Mouse (Mus musculus): ENCODE results near the gene Aga. TPM values are rescaled to one million over a fixed set of nuclear protein-coding genes. Genes with fewer than 3 reads are reported as not detected.
"Not testable (repeated sequence)": the region's sequence is repeated elsewhere in the genome, so short reads cannot be mapped to it uniquely, and the experiment has no call there.

The Aga gene
- 11.7 and 15.3 TPM in 2 replicates for polyA plus RNA-seq (2014; fragmentation: Nextera tagmentation; extraction: Ambion mirVana)

DNA sequence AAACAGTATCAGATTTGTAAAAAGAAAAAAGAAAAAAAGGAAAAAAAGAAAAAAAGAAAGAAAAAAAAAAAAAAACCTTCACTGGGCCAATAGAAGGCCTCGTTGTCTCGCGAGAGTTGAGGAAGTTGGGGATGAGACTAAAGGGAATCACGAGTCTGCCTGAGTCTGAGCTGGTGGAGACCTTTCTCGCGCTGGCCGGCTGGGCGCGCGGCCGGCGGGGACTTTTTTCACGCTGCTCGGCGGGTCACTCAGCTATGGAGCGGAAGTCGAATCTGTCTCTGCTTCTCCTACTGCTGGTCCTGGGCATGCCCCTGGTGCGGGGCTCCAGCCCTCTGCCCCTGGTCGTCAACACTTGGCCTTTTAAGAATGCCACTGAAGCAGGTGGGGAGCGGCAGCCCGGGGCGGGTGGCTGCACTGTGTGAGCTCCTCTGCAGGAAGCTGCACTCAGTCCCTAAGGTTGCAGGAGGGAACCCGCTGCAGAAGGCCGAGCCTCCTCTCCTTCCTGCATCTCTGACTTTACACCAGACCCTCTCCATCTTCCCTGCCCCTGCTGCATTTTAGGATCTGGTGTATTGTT lies at the start of gene Aga:
TSS of gene Aga (plus strand) at position 177 of the 577 bp plus-strand sequence.
- H3K36me3 ChIP-seq (ENCODE audit: control insufficient read depth, insufficient read depth, low read length): no peaks in the 10 kb centered on the region

DNA sequence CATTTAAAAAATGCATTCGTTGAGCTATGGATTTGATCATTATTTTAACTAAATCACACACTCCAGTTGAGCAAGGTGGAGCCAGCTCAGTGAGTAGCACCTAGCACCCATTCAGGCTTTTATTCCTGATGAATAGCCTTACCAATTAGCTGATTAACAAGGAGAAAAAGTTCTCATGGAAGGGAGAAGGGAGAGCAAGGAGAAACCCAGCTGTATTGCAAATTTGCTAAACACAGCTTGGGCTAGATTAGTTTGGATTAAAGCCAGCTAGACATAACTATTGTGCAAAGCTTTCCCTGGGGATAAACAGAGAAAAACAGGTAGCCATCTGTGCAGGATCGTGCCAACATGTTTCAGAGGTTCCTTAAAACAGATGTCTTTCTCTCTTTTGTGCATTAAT lies 22.5 kb upstream of the Aga start:
- no peak overlapping the region for H3K27ac ChIP-seq (ENCODE audit: low read depth, low read length)
- no peak overlapping the region for H3K4me2 ChIP-seq (ENCODE audit: low read depth, low read length)
- whole genome bisulfite sequencing: 57% methylated on average over 2 of the region's 2 CpGs
- H3K9ac ChIP-seq (replicated peaks; ENCODE audit: low read depth, low read length): no peak overlapping the region
- H3K4me3 ChIP-seq (ENCODE audit: low read depth, low read length): no peak overlapping the region
- peak; percentile 44; the same call in 1 of the 2 replicates for ATAC-seq (ENCODE audit: low read depth)
- H3K27me3 ChIP-seq (ENCODE audit: control insufficient read depth, insufficient read depth, low read length): no peaks in the 10 kb centered on the region
- no peaks in the 10 kb centered on the region for H3K4me1 ChIP-seq (ENCODE audit: control insufficient read depth, insufficient read depth, low read length)
- no peaks in the 10 kb centered on the region for H3K36me3 ChIP-seq (ENCODE audit: control insufficient read depth, insufficient read depth, low read length)
- H3K9me3 ChIP-seq (ENCODE audit: control insufficient read depth, low read length): no peaks in the 10 kb centered on the region

More for the DNA sequence above, at the start of gene Aga:
- under 1% methylated on average over 24 of the region's 24 CpGs for WGBS
- H3K27ac ChIP-seq (ENCODE audit: low read depth, low read length): peak within 1 kb of the TSS; percentile 64
- H3K9ac ChIP-seq (replicated peaks; ENCODE audit: low read depth, low read length): peak within 1 kb of the TSS; percentile 82
- peak within 1 kb of the TSS; percentile 47 for H3K4me3 ChIP-seq (ENCODE audit: low read depth, low read length)
- H3K27me3 ChIP-seq (ENCODE audit: control insufficient read depth, insufficient read depth, low read length): no peaks in the 10 kb centered on the region
- ATAC-seq (ENCODE audit: low read depth): peak; percentile 99
- 0 out of 2 replicates have a peak, but pooled peaks cover 3% of the 10 kb centered on the region for H3K4me1 ChIP-seq (ENCODE audit: control insufficient read depth, insufficient read depth, low read length)
- peak within 1 kb of the TSS; percentile 59 for H3K4me2 ChIP-seq (ENCODE audit: low read depth, low read length)
- no peaks in the 10 kb centered on the region for H3K9me3 ChIP-seq (ENCODE audit: control insufficient read depth, low read length)

DNA sequence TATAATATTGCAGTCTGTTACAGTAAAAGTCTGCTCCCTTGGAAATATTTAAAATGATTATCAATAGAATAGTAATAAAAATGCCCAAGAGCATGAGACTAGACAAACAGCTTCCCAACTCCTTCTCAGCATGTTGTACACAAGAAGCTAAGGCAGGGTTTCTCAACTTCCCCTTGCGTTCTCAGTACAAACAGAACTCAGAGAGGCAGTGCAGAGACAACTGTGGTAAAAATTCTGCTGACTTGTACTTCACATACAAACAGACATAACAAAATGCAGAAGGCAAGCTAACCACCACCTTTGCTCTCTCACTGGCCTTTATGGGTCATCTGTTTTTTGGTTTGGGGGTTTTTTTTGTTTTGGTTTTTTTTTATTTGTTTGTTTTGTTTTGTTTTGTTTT lies 15.3 kb upstream of the Aga start:
- no peak overlapping the region for H3K4me3 ChIP-seq (ENCODE audit: low read depth, low read length)
- 86% methylated on average over 1 of the region's 1 CpGs for WGBS
- no peaks in the 10 kb centered on the region for H3K36me3 ChIP-seq (ENCODE audit: control insufficient read depth, insufficient read depth, low read length)
- no peak for ATAC-seq (ENCODE audit: low read depth)
- no peak overlapping the region for H3K27ac ChIP-seq (ENCODE audit: low read depth, low read length)
- H3K9ac ChIP-seq (replicated peaks; ENCODE audit: low read depth, low read length): no peak overlapping the region
- no peak overlapping the region for H3K4me2 ChIP-seq (ENCODE audit: low read depth, low read length)
- H3K27me3 ChIP-seq (ENCODE audit: control insufficient read depth, insufficient read depth, low read length): no peaks in the 10 kb centered on the region
- no peaks in the 10 kb centered on the region for H3K9me3 ChIP-seq (ENCODE audit: control insufficient read depth, low read length)
- no peaks in the 10 kb centered on the region for H3K4me1 ChIP-seq (ENCODE audit: control insufficient read depth, insufficient read depth, low read length)

DNA sequence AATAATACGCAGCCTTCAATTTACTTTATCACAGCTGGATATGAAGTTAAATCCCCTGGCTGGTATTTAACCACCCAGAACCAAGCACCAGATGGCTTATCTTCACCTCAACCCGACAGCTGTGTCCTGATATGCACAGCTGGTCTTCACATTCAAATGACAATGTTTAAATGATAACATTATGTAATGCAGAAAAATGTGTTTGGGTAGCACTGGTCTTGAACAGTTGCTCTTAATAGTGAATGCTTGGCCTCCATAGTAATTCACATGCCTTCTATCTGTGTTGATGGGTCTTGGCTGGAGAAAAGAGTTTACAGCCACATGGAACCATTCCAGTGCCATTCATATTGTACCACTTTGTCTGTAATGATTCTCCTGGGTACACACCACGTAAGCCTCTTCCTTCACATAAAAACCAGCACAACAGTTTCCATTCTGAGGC lies 14.6 kb upstream of the Aga start:
- Histone ChIP-seq H3K36me3 (ENCODE audit: control insufficient read depth, insufficient read depth, low read length) (no peaks in the 10 kb centered on the region), H3K27ac (ENCODE audit: low read depth, low read length) (no peak overlapping the region), H3K9ac (replicated peaks; ENCODE audit: low read depth, low read length) (no peak overlapping the region), H3K9me3 (ENCODE audit: control insufficient read depth, low read length) (no peaks in the 10 kb centered on the region), H3K27me3 (ENCODE audit: control insufficient read depth, insufficient read depth, low read length) (no peaks in the 10 kb centered on the region), H3K4me3 (ENCODE audit: low read depth, low read length) (no peak overlapping the region), H3K4me2 (ENCODE audit: low read depth, low read length) (no peak overlapping the region), H3K4me1 (ENCODE audit: control insufficient read depth, insufficient read depth, low read length) (no peaks in the 10 kb centered on the region)
- WGBS: 28% methylated on average over 3 of the region's 3 CpGs
- ATAC-seq (ENCODE audit: low read depth): peak; percentile 92

DNA sequence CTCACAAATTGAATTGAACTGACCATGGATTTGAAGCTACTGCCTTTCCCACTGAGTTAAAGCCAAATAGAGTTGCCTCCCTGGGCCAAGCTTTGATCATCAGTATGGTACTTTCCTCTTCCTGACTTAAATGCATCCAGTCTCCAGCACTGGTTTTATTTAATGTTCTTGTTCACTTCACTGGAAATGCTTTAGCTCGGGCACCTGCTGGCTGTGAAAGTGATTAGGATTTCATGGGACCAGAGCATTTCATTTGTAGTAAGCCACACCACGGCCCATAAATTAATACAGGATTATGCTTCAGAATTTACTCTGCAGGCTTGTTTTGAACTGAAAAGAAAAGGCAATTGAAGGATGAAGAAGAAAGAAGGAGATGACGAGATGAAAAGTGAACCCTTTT lies 26.5 kb downstream of the Aga start:
- H3K27me3 ChIP-seq (ENCODE audit: control insufficient read depth, insufficient read depth, low read length); ATAC-seq (ENCODE audit: low read depth); H3K4me3 ChIP-seq (ENCODE audit: low read depth, low read length); H3K9ac ChIP-seq (replicated peaks; ENCODE audit: low read depth, low read length); H3K4me1 ChIP-seq (ENCODE audit: control insufficient read depth, insufficient read depth, low read length); H3K9me3 ChIP-seq (ENCODE audit: control insufficient read depth, low read length); H3K27ac ChIP-seq (ENCODE audit: low read depth, low read length); H3K36me3 ChIP-seq (ENCODE audit: control insufficient read depth, insufficient read depth, low read length); H3K4me2 ChIP-seq (ENCODE audit: low read depth, low read length): not testable (repeated sequence)
- 65% methylated on average over 3 of the region's 3 CpGs for WGBS

DNA sequence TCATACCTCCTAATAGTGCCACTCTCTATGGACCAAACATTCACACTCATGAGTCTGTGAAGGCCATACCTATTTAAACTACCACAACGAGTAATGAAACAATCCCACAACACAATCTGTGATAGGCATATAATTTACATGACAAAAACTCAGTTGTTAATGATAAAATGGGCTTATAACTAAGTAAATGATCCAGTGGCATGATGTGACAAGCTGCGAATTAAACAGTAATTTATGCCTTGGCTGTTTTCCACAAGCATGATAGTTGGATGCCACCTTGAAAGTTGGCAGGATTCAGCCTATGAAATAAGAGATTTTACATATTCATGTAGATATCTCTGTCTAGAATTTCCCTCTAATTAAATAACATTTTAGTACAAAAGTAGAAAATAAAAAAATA lies 28.1 kb downstream of the Aga start:
- Histone ChIP-seq H3K36me3 (ENCODE audit: control insufficient read depth, insufficient read depth, low read length) (no peaks in the 10 kb centered on the region), H3K9me3 (ENCODE audit: control insufficient read depth, low read length) (no peaks in the 10 kb centered on the region), H3K4me2 (ENCODE audit: low read depth, low read length) (no peak overlapping the region), H3K27me3 (ENCODE audit: control insufficient read depth, insufficient read depth, low read length) (no peaks in the 10 kb centered on the region), H3K9ac (replicated peaks; ENCODE audit: low read depth, low read length) (no peak overlapping the region), H3K27ac (ENCODE audit: low read depth, low read length) (no peak overlapping the region), H3K4me3 (ENCODE audit: low read depth, low read length) (no peak overlapping the region), H3K4me1 (ENCODE audit: control insufficient read depth, insufficient read depth, low read length) (no peaks in the 10 kb centered on the region)
- ATAC-seq (ENCODE audit: low read depth): no peak
- 74% methylated on average over 2 of the region's 2 CpGs for WGBS

DNA sequence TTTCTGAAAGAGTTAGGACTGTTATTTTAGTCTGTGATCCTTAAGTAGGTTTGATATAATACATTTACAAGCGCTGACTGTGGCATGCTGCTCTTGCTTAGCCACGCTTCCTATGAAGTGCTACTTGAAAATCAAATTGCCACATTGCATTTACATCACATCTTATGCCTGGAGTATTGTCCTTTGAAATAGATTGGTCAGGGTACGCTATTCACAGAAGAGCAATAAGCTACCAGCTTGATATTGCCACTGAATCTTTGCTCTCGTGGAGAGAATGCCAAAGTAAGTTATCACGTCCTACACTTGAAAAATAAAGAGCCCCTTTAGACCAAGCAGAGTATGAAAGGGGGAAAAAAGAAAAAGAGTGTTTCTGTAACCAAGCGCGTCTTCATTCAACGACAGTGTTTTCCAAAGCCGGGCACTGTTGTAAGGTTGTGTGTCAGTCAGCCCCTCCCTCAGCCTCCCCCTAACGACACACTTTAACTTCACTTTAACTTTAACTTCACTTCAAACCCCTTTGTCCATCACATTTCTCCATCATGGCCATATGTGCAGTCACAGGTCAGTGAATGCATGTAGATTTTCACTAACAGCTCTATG lies 51.0 kb downstream of the Aga start:
- Histone ChIP-seq H3K9ac (replicated peaks; ENCODE audit: low read depth, low read length) (no peak overlapping the region), H3K27ac (ENCODE audit: low read depth, low read length) (no peak overlapping the region), H3K4me1 (ENCODE audit: control insufficient read depth, insufficient read depth, low read length) (no peaks in the 10 kb centered on the region), H3K4me3 (ENCODE audit: low read depth, low read length) (no peak overlapping the region), H3K9me3 (ENCODE audit: control insufficient read depth, low read length) (no peaks in the 10 kb centered on the region), H3K36me3 (ENCODE audit: control insufficient read depth, insufficient read depth, low read length) (no peaks in the 10 kb centered on the region), H3K4me2 (ENCODE audit: low read depth, low read length) (no peak overlapping the region), H3K27me3 (ENCODE audit: control insufficient read depth, insufficient read depth, low read length) (no peaks in the 10 kb centered on the region)
- 52% methylated on average over 10 of the region's 10 CpGs for WGBS
- no peak for ATAC-seq (ENCODE audit: low read depth)

DNA sequence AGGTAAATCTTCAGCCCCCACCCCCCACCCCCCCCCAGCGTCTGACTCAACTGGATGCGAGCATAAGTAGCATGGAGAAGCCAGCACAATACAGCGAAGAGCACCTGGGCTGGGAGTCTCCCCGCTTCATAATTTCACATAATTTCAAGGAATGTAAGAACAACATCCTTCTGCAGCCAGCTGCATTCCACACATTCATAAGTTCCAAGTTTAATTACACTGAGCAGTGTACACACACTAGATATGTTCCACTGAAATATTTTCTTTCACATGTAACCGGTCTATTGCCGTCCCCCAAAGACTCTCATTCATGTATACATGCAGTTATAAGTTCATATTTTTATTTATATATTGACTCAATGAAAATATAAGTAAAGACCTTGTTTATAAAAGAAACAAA lies 54.7 kb downstream of the Aga start:
- Histone ChIP-seq H3K27ac (ENCODE audit: low read depth, low read length) (no peak overlapping the region), H3K4me3 (ENCODE audit: low read depth, low read length) (no peak overlapping the region)

More for the DNA sequence above, 54.7 kb downstream of the Aga start:
- no peak for ATAC-seq (ENCODE audit: low read depth)
- Histone ChIP-seq H3K4me2 (ENCODE audit: low read depth, low read length) (no peak overlapping the region), H3K9me3 (ENCODE audit: control insufficient read depth, low read length) (no peaks in the 10 kb centered on the region), H3K9ac (replicated peaks; ENCODE audit: low read depth, low read length) (no peak overlapping the region), H3K36me3 (ENCODE audit: control insufficient read depth, insufficient read depth, low read length) (no peaks in the 10 kb centered on the region), H3K27me3 (ENCODE audit: control insufficient read depth, insufficient read depth, low read length) (no peaks in the 10 kb centered on the region), H3K4me1 (ENCODE audit: control insufficient read depth, insufficient read depth, low read length) (no peaks in the 10 kb centered on the region)
- WGBS: 91% methylated on average over 6 of the region's 6 CpGs

Data from neural tube, embryonic 14.5 days (tissue).